Mouse (Mus musculus) neural tube, embryonic 12.5 days (tissue): Measurements from ENCODE around the gene Prkcq. TPM values are rescaled to one million over a fixed set of nuclear protein-coding genes. Genes with fewer than 3 reads are reported as not detected.

Experiments used
- ATAC-seq: fragments of 200-750 bp; cut with Nextera tagmentation; 2 replicates; pipeline ENCODE4 v1.8.0; 2017; ENCODE audit warnings: low read depth, mild to moderate bottlenecking, moderate TSS enrichment, moderate library complexity; ENCODE audit not compliant: low FRiP score
- H3K27ac ChIP-seq: fragments of 300-500 bp; sonication (generic); 2 replicates; pipeline ENCODE4 v1.5.1; 2016
- H3K27me3 ChIP-seq: fragments of 300-500 bp; sonication (generic); replicated peaks from 2 replicates; pipeline ENCODE4 v1.6.1; 2016; ENCODE audit warnings: mild to moderate bottlenecking
- H3K36me3 ChIP-seq: fragments of 300-500 bp; sonication (generic); 2 replicates; pipeline ENCODE4 v1.6.1; 2016; ENCODE audit warnings: mild to moderate bottlenecking
- H3K4me1 ChIP-seq: fragments of 300-500 bp; sonication (generic); 2 replicates; pipeline ENCODE4 v1.6.1; 2016
- H3K4me2 ChIP-seq: fragments of 300-500 bp; sonication (generic); replicated peaks from 2 replicates; pipeline ENCODE4 v1.6.1; 2016; ENCODE audit warnings: mild to moderate bottlenecking
- H3K4me3 ChIP-seq: fragments of 300-500 bp; sonication (generic); 2 replicates; pipeline ENCODE4 v1.5.1; 2016
- H3K9ac ChIP-seq: fragments of 300-500 bp; sonication (generic); 2 replicates; pipeline ENCODE4 v1.6.1; 2016; ENCODE audit warnings: mild to moderate bottlenecking
- H3K9me3 ChIP-seq: fragments of 300-500 bp; sonication (generic); 2 replicates; pipeline ENCODE4 v1.6.1; 2016; ENCODE audit warnings: mild to moderate bottlenecking
- WGBS: fragments of 180-500 bp; shearing (Covaris S2); methylation state at CpG from one replicate; pipeline ENCODE4 v1.1.7; 2016; 5-methylcytosine and 5-hydroxymethylcytosine counted together
- polyA plus RNA-seq: library from polyadenylated mRNA; unstranded; fragments of >200 nt; fragmentation: Nextera tagmentation; extraction: Ambion mirVana; gene quantifications from 2 replicates; pipeline ENCODE4 v1.2.1, GENCODE M21; 2016

Gene Prkcq
- polyA plus RNA-seq, 1 experiment from 2014 or later, result 2.8 TPM

GRCm38 (mm10) chr2:11231118-11231517 is 59.2 kb downstream of the Prkcq start:
- Histone ChIP-seq H3K27me3 (no peaks in the 10 kb centered on the region), H3K9ac (no peak overlapping the region), H3K27ac (no peak overlapping the region), H3K36me3 (no peaks in the 10 kb centered on the region), H3K9me3 (no peaks in the 10 kb centered on the region), H3K4me3 (no peak overlapping the region), H3K4me1 (no peaks in the 10 kb centered on the region), H3K4me2 (no peak overlapping the region)
- ATAC-seq, result no peak
- WGBS, result 67% methylated on average over 3 of the region's 3 CpGs

- Histone ChIP-seq H3K9ac (no peak overlapping the region), H3K36me3 (no peaks in the 10 kb centered on the region), H3K27ac (no peak overlapping the region), H3K4me3 (no peak overlapping the region), H3K4me1 (no peaks in the 10 kb centered on the region), H3K4me2 (no peak overlapping the region), H3K9me3 (no peaks in the 10 kb centered on the region), H3K27me3 (no peaks in the 10 kb centered on the region)
- no peak for ATAC-seq
- 91% methylated on average over 5 of the region's 5 CpGs for WGBS
Observed at GRCm38 (mm10) chr2:11231988-11232387, 60.1 kb downstream of the Prkcq start.

GRCm38 (mm10) chr2:11238254-11238653 is 66.3 kb downstream of the Prkcq start:
- ATAC-seq, result no peak
- no peak overlapping the region for H3K9ac ChIP-seq
- no peak overlapping the region for H3K4me2 ChIP-seq
- no peak overlapping the region for H3K27ac ChIP-seq
- H3K4me1 ChIP-seq, result no peaks in the 10 kb centered on the region
- H3K27me3 ChIP-seq, result no peaks in the 10 kb centered on the region
- H3K36me3 ChIP-seq, result no peaks in the 10 kb centered on the region
- no peaks in the 10 kb centered on the region for H3K9me3 ChIP-seq
- WGBS, result 93% methylated on average over 4 of the region's 4 CpGs
- no peak overlapping the region for H3K4me3 ChIP-seq

- H3K36me3 ChIP-seq, result no peaks in the 10 kb centered on the region
- no peaks in the 10 kb centered on the region for H3K9me3 ChIP-seq
- H3K27ac ChIP-seq, result no peak overlapping the region
- ATAC-seq, result no peak
- H3K4me1 ChIP-seq, result no peaks in the 10 kb centered on the region
- H3K4me2 ChIP-seq, result no peak overlapping the region
- no peak overlapping the region for H3K9ac ChIP-seq
- H3K4me3 ChIP-seq, result no peak overlapping the region
- H3K27me3 ChIP-seq, result no peaks in the 10 kb centered on the region
Observed at GRCm38 (mm10) chr2:11239523-11239922, 67.6 kb downstream of the Prkcq start.

GRCm38 (mm10) chr2:11245926-11246325 is 74.0 kb downstream of the Prkcq start:
- 81% methylated on average over 7 of the region's 7 CpGs for WGBS
- Histone ChIP-seq H3K9ac (no peak overlapping the region), H3K4me3 (no peak overlapping the region), H3K36me3 (no peaks in the 10 kb centered on the region), H3K27me3 (no peaks in the 10 kb centered on the region), H3K27ac (no peak overlapping the region), H3K4me1 (no peaks in the 10 kb centered on the region), H3K9me3 (no peaks in the 10 kb centered on the region), H3K4me2 (no peak overlapping the region)
- no peak for ATAC-seq

- WGBS, result 67% methylated on average over 8 of the region's 8 CpGs
- H3K27ac ChIP-seq, result no peak overlapping the region
- H3K9me3 ChIP-seq, result no peaks in the 10 kb centered on the region
- no peak for ATAC-seq
- no peak overlapping the region for H3K4me3 ChIP-seq
- no peak overlapping the region for H3K4me2 ChIP-seq
- no peaks in the 10 kb centered on the region for H3K36me3 ChIP-seq
- H3K27me3 ChIP-seq, result no peaks in the 10 kb centered on the region
- H3K4me1 ChIP-seq, result no peaks in the 10 kb centered on the region
- no peak overlapping the region for H3K9ac ChIP-seq
Observed at GRCm38 (mm10) chr2:11253945-11254344, 82.0 kb downstream of the Prkcq start.

- Histone ChIP-seq H3K4me2 (no peak overlapping the region), H3K27ac (no peak overlapping the region), H3K4me1 (no peaks in the 10 kb centered on the region), H3K36me3 (no peaks in the 10 kb centered on the region), H3K9ac (no peak overlapping the region), H3K9me3 (no peaks in the 10 kb centered on the region), H3K27me3 (no peaks in the 10 kb centered on the region), H3K4me3 (no peak overlapping the region)
- no peak for ATAC-seq
- 89% methylated on average over 4 of the region's 4 CpGs for WGBS
Observed at GRCm38 (mm10) chr2:11254446-11254845, 82.5 kb downstream of the Prkcq start.

GRCm38 (mm10) chr2:11257260-11257850 is 85.4 kb downstream of the Prkcq start:
- no peaks in the 10 kb centered on the region for H3K4me1 ChIP-seq
- no peak overlapping the region for H3K27ac ChIP-seq
- H3K36me3 ChIP-seq, result no peaks in the 10 kb centered on the region
- H3K4me2 ChIP-seq, result no peak overlapping the region
- no peaks in the 10 kb centered on the region for H3K9me3 ChIP-seq
- WGBS, result 90% methylated on average over 6 of the region's 6 CpGs
- no peak overlapping the region for H3K9ac ChIP-seq
- ATAC-seq, result no peak
- H3K27me3 ChIP-seq, result no peaks in the 10 kb centered on the region
- no peak overlapping the region for H3K4me3 ChIP-seq

GRCm38 (mm10) chr2:11258181-11258580 is 86.3 kb downstream of the Prkcq start:
- H3K4me3 ChIP-seq, result no peak overlapping the region
- WGBS, result 98% methylated on average over 1 of the region's 1 CpGs
- no peak overlapping the region for H3K27ac ChIP-seq
- H3K27me3 ChIP-seq, result no peaks in the 10 kb centered on the region
- ATAC-seq, result no peak
- H3K9ac ChIP-seq, result no peak overlapping the region
- no peaks in the 10 kb centered on the region for H3K9me3 ChIP-seq
- no peaks in the 10 kb centered on the region for H3K36me3 ChIP-seq
- H3K4me2 ChIP-seq, result no peak overlapping the region
- H3K4me1 ChIP-seq, result no peaks in the 10 kb centered on the region

- Histone ChIP-seq H3K4me2 (no peak overlapping the region), H3K36me3 (no peaks in the 10 kb centered on the region), H3K4me1 (no peaks in the 10 kb centered on the region), H3K4me3 (no peak overlapping the region), H3K27me3 (no peaks in the 10 kb centered on the region), H3K27ac (no peak overlapping the region), H3K9ac (no peak overlapping the region), H3K9me3 (no peaks in the 10 kb centered on the region)
- 91% methylated on average over 5 of the region's 5 CpGs for WGBS
- ATAC-seq, result no peak
Observed at GRCm38 (mm10) chr2:11259361-11259760, 87.5 kb downstream of the Prkcq start.

- no peaks in the 10 kb centered on the region for H3K9me3 ChIP-seq
- 92% methylated on average over 5 of the region's 5 CpGs for WGBS
Observed at GRCm38 (mm10) chr2:11264836-11265235, 92.9 kb downstream of the Prkcq start.

GRCm38 (mm10) chr2:11265455-11265854 is 93.5 kb downstream of the Prkcq start:
- H3K4me1 ChIP-seq, result no peaks in the 10 kb centered on the region
- H3K4me3 ChIP-seq, result no peak overlapping the region
- H3K36me3 ChIP-seq, result no peaks in the 10 kb centered on the region
- H3K9me3 ChIP-seq, result no peaks in the 10 kb centered on the region
- no peak overlapping the region for H3K27ac ChIP-seq
- H3K4me2 ChIP-seq, result no peak overlapping the region
- no peak overlapping the region for H3K9ac ChIP-seq
- ATAC-seq, result no peak
- whole genome bisulfite sequencing, result 83% methylated on average over 9 of the region's 9 CpGs
- no peaks in the 10 kb centered on the region for H3K27me3 ChIP-seq

More at GRCm38 (mm10) chr2:11264836-11265235, 92.9 kb downstream of the Prkcq start:
- ATAC-seq, result no peak
- H3K4me1 ChIP-seq, result no peaks in the 10 kb centered on the region
- H3K4me3 ChIP-seq, result no peak overlapping the region
- no peak overlapping the region for H3K9ac ChIP-seq
- no peaks in the 10 kb centered on the region for H3K36me3 ChIP-seq
- H3K27me3 ChIP-seq, result no peaks in the 10 kb centered on the region
- no peak overlapping the region for H3K4me2 ChIP-seq
- H3K27ac ChIP-seq, result no peak overlapping the region

- no peaks in the 10 kb centered on the region for H3K4me1 ChIP-seq
- ATAC-seq, result no peak
Observed at GRCm38 (mm10) chr2:11266294-11266693, 94.4 kb downstream of the Prkcq start.

More at GRCm38 (mm10) chr2:11266294-11266693, 94.4 kb downstream of the Prkcq start:
- Histone ChIP-seq H3K27ac (no peak overlapping the region), H3K36me3 (no peaks in the 10 kb centered on the region), H3K27me3 (no peaks in the 10 kb centered on the region), H3K4me3 (no peak overlapping the region), H3K9me3 (no peaks in the 10 kb centered on the region), H3K4me2 (no peak overlapping the region), H3K9ac (no peak overlapping the region)
- WGBS, result 67% methylated on average over 5 of the region's 5 CpGs
